Mouse (Mus musculus) cerebellum, adult 2 months (tissue): Measurements from ENCODE around the gene Cbr3. TPM values are rescaled to one million over a fixed set of nuclear protein-coding genes. Genes with fewer than 3 reads are reported as not detected.
"Not testable (repeated sequence)": the region's sequence is repeated elsewhere in the genome, so short reads cannot be mapped to it uniquely, and the experiment has no call there.

Source experiments
- DNase-seq, 2 experiments: peaks; one replicate each; pipeline ENCODE4 v3.0.0; 2021
- H3K27ac ChIP-seq: fragments of 200-500 bp; 2 replicates; pipeline ENCODE4 v1.5.1; 2012; ENCODE audit warnings: low read length, control low read depth, inconsistent platforms; ENCODE audit not compliant: insufficient read depth
- H3K27me3 ChIP-seq: fragments of 200-500 bp; 2 replicates; pipeline ENCODE4 v1.6.1; 2012; ENCODE audit warnings: inconsistent platforms, mild to moderate bottlenecking, low read length, moderate library complexity; ENCODE audit not compliant: control insufficient read depth, insufficient read depth
- H3K4me1 ChIP-seq: fragments of 200-500 bp; 2 replicates; pipeline ENCODE4 v1.6.1; 2011; ENCODE audit warnings: low read length; ENCODE audit not compliant: control insufficient read depth, insufficient read depth
- H3K4me3 ChIP-seq: fragments of 200-500 bp; replicated peaks from 2 replicates; pipeline ENCODE3; 2011; ENCODE audit warnings: mild to moderate bottlenecking, low read depth, low read length, control low read depth; ENCODE audit not compliant: insufficient read depth
- CTCF ChIP-seq: fragments of 200-500 bp; IDR thresholded peaks from 2 replicates; pipeline ENCODE4 v1.5.1; 2011; ENCODE audit warnings: low read depth, mild to moderate bottlenecking, control low read depth, low read length, moderate library complexity, borderline replicate concordance; ENCODE audit not compliant: insufficient read depth
- POLR2A ChIP-seq: fragments of 200-500 bp; IDR thresholded peaks from 2 replicates; pipeline ENCODE4 v1.6.1; 2011; ENCODE audit warnings: low read length, control low read depth, borderline replicate concordance; ENCODE audit not compliant: insufficient read depth
- WGBS: fragments of 180-500 bp; shearing (Covaris S2); methylation state at CpG from one replicate; pipeline ENCODE4 v1.1.7; 2018; 5-methylcytosine and 5-hydroxymethylcytosine counted together
- polyA plus RNA-seq: library from polyadenylated mRNA; depleted of rRNA; stranded (reverse); fragments of >200 nt; gene quantifications from 2 replicates; pipeline ENCODE4 v1.2.3, GENCODE M21; 2012; rRNA removed

The Cbr3 gene
- 5.3 and 6.2 TPM in 2 replicates for polyA plus RNA-seq

- WGBS, result under 1% methylated on average over 63 of the region's 63 CpGs
- H3K4me1 ChIP-seq, result no peaks in the 10 kb centered on the region
- TF ChIP-seq POLR2A (no peak), CTCF (peak; percentile 61; the same call in 1 of the 2 replicates)
Observed at GRCm38 (mm10) chr16:93682689-93683507, at the start of gene Cbr3. TSS of gene Cbr3 (plus strand) at chr16:93683215.

GRCm38 (mm10) chr16:93644006-93644405 lies 39.0 kb upstream of the Cbr3 start:
- 57% methylated on average over 4 of the region's 4 CpGs for WGBS
- no peaks in the 10 kb centered on the region for H3K4me1 ChIP-seq
- DNase-seq, result no peak
- no peak overlapping the region for H3K27ac ChIP-seq
- H3K4me3 ChIP-seq, result no peak overlapping the region
- H3K27me3 ChIP-seq, result no peaks in the 10 kb centered on the region
- no peak for TF ChIP-seq CTCF
- TF ChIP-seq POLR2A, result no peak

More at GRCm38 (mm10) chr16:93682689-93683507, at the start of gene Cbr3:
- DNase-seq, result peak; percentile 62 to 69
- peak within 1 kb of the TSS; percentile 29 for H3K4me3 ChIP-seq
- no peak within 1 kb of the TSS for H3K27ac ChIP-seq
- peaks cover 2% of the 10 kb centered on the region; the same call in 1 of the 2 replicates for H3K27me3 ChIP-seq

- Histone ChIP-seq H3K27ac (no peak overlapping the region), H3K27me3 (no peaks in the 10 kb centered on the region), H3K4me1 (0 out of 2 replicates have a peak, but pooled peaks cover 5% of the 10 kb centered on the region), H3K4me3 (no peak overlapping the region)
- no peak for TF ChIP-seq CTCF
- TF ChIP-seq POLR2A, result no peak
- DNase-seq, result no peak
- WGBS, result 92% methylated on average over 5 of the region's 5 CpGs
Observed at GRCm38 (mm10) chr16:93648441-93649183, 34.4 kb upstream of the Cbr3 start.

GRCm38 (mm10) chr16:93667976-93668375 lies 15.0 kb upstream of the Cbr3 start:
- H3K4me3 ChIP-seq, result no peak overlapping the region
- no peaks in the 10 kb centered on the region for H3K4me1 ChIP-seq
- DNase-seq, result no peak
- H3K27ac ChIP-seq, result no peak overlapping the region
- no peaks in the 10 kb centered on the region for H3K27me3 ChIP-seq
- TF ChIP-seq POLR2A, result no peak
- no peak for TF ChIP-seq CTCF

- Histone ChIP-seq H3K27ac (no peak overlapping the region), H3K4me3 (no peak overlapping the region), H3K4me1 (no peaks in the 10 kb centered on the region), H3K27me3 (no peaks in the 10 kb centered on the region)
- no peak for DNase-seq
- no peak for TF ChIP-seq POLR2A
- no peak for TF ChIP-seq CTCF
Observed at GRCm38 (mm10) chr16:93669521-93669920, 13.5 kb upstream of the Cbr3 start.

- H3K4me1 ChIP-seq, H3K27me3 ChIP-seq: not testable (repeated sequence)
- 47% methylated on average over 4 of the region's 4 CpGs for WGBS
Observed at GRCm38 (mm10) chr16:93670466-93670865, 12.5 kb upstream of the Cbr3 start.

GRCm38 (mm10) chr16:93671064-93671463 lies 12.0 kb upstream of the Cbr3 start:
- TF ChIP-seq POLR2A (no peak), CTCF (peak; percentile 39; the same call in 1 of the 2 replicates)
- Histone ChIP-seq H3K4me3 (no peak overlapping the region), H3K27ac (no peak overlapping the region), H3K27me3 (no peaks in the 10 kb centered on the region), H3K4me1 (no peaks in the 10 kb centered on the region)
- WGBS, result 80% methylated on average over 5 of the region's 5 CpGs
- no peak for DNase-seq

More at GRCm38 (mm10) chr16:93670466-93670865, 12.5 kb upstream of the Cbr3 start:
- not testable (repeated sequence) for DNase-seq, H3K27ac ChIP-seq, H3K4me3 ChIP-seq

- no peak overlapping the region for H3K4me3 ChIP-seq
Observed at GRCm38 (mm10) chr16:93676376-93676775, 6.6 kb upstream of the Cbr3 start.

More at GRCm38 (mm10) chr16:93676376-93676775, 6.6 kb upstream of the Cbr3 start:
- H3K4me1 ChIP-seq, result no peaks in the 10 kb centered on the region
- DNase-seq, result no peak
- no peaks in the 10 kb centered on the region for H3K27me3 ChIP-seq
- H3K27ac ChIP-seq, result no peak overlapping the region
- WGBS, result 79% methylated on average over 5 of the region's 5 CpGs
- TF ChIP-seq POLR2A (no peak), CTCF (no peak)
